Mouse (Mus musculus) cortical plate, adult 2 months (tissue): ENCODE data around the gene Peli3.

ENCODE experiments used
- CTCF ChIP-seq: fragments of 200-500 bp; IDR thresholded peaks from 2 replicates; pipeline ENCODE4 v1.5.1; 2011; ENCODE audit warnings: mild to moderate bottlenecking, control low read depth, low read length; ENCODE audit not compliant: insufficient read depth; ENCODE audit errors: extremely low read depth
- POLR2A ChIP-seq: fragments of 200-500 bp; IDR thresholded peaks from 2 replicates; pipeline ENCODE4 v1.6.1; 2011; ENCODE audit warnings: mild to moderate bottlenecking, low read length, control low read depth; ENCODE audit not compliant: insufficient read depth; ENCODE audit errors: extremely low read depth

DNA sequence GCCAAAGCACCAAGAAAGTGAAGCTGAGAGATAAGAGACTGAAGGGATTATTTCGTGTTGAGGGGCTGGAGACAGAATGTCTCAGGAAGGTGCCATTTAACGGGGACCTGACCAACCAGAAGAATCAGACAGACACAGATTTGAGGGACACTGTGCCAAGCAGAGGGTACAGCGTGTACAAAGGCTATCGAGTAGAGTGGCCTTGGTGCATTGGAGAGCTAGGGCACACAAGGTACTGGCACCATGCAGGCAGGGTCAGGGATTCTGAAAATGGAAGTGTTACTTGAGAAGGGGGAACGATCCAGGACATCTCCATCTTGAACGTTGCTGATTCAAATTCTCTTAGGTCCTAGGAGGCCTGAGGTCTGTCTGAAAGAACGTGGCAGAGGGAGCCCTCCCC lies 33.6 kb downstream of the Peli3 start:
- TF ChIP-seq CTCF (no peak), POLR2A (no peak)
